Mouse (Mus musculus): ENCODE results near the gene Tnfaip1.

DNA sequence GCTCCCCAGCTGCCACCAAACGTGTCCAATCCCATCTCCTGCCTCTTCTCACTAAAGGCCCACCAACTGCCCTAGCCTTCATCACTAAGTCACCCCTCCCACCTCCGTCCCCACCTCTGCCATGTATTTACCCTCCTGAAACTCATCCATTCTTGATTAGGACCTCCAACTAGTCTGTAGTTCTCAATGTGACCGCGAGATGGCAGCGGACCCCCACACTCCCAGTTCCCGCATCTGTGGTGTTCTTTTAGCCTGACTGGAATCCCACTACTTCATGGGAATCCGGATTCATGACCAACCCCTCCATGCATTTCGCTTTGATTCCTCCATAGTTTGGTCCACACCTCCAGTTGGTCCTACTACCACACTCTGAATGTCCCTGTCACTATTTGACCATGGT is 48.0 kb downstream of the Tnfaip1 start:
- TF ChIP-seq EP300 (IDR thresholded peaks at IDR 0.05; ENCODE audit: low read depth) (no peak), CTCF (IDR thresholded peaks at IDR 0.05; ENCODE audit: low read depth) (peak; percentile 90)
